Mouse (Mus musculus) lung, adult 10 weeks (tissue): ENCODE results near the gene Gm10972. TPM values are rescaled to one million over a fixed set of nuclear protein-coding genes. Genes with fewer than 3 reads are reported as not detected.

Experiments
- polyA plus RNA-seq: library from polyadenylated mRNA; stranded (reverse); fragments of 350-450 nt; fragmentation: Illumina TruSeq; extraction: RNeasy Lipid Tissue Mini Kit (QIAGEN cat#74804); gene quantifications from one replicate; pipeline ENCODE4 v1.2.3, GENCODE M21; 2014; ENCODE audit warnings: low read depth, low replicate concordance; ENCODE audit not compliant: insufficient read depth

Gene Gm10972
- polyA plus RNA-seq, result not detected

GRCm38 (mm10) chr3:94642495-94643162, at the start of gene Gm10972:
TSS of gene Gm10972 (plus strand) at chr3:94643112.

GRCm38 (mm10) chr3:94658740-94659095, 15.8 kb downstream of the Gm10972 start, which contains the start of gene Tuft1:
TSS of gene Tuft1 (minus strand) at chr3:94658872.

Other genes starting within 250 kb of the Gm10972 start
- 0.06 TPM for gene Lingo4, start 244.6 kb upstream of the Gm10972 start, polyA plus RNA-seq
- gene Tdrkh, start 229.8 kb upstream of the Gm10972 start, polyA plus RNA-seq, result 2.7 TPM
- gene Mrpl9, start 199.8 kb upstream of the Gm10972 start, polyA plus RNA-seq, result 42.6 TPM
- not detected for gene Oaz3, start 199.2 kb upstream of the Gm10972 start, polyA plus RNA-seq
- 0.17 TPM for gene Celf3, start 164.8 kb upstream of the Gm10972 start, polyA plus RNA-seq
- 31.7 TPM for gene Riiad1, start 162.8 kb upstream of the Gm10972 start, polyA plus RNA-seq
- gene Snx27, start 60.4 kb upstream of the Gm10972 start, polyA plus RNA-seq, result 10.9 TPM
- gene Tuft1, start 15.8 kb downstream of the Gm10972 start, polyA plus RNA-seq, result 18.9 TPM
- 5.0 TPM for gene Selenbp2, start 50.4 kb downstream of the Gm10972 start, polyA plus RNA-seq
- gene Cgn, start 143.4 kb downstream of the Gm10972 start, polyA plus RNA-seq, result 15.6 TPM
- 6.0 TPM for gene Pogz, start 194.5 kb downstream of the Gm10972 start, polyA plus RNA-seq
- gene Psmb4, start 243.8 kb downstream of the Gm10972 start, polyA plus RNA-seq, result 261 TPM